Mouse (Mus musculus) hindbrain, embryonic 15.5 days (tissue): ENCODE results near the gene 2310061I04Rik. TPM values are rescaled to one million over a fixed set of nuclear protein-coding genes. Genes with fewer than 3 reads are reported as not detected.

Source experiments
- ATAC-seq: fragments of 200-750 bp; cut with Nextera tagmentation; 2 replicates; pipeline ENCODE4 v1.8.0; 2017; ENCODE audit warnings: low read depth, moderate number of reproducible peaks, moderate TSS enrichment; ENCODE audit not compliant: low FRiP score
- H3K27ac ChIP-seq: fragments of 300-500 bp; sonication (generic); replicated peaks from 2 replicates; pipeline ENCODE4 v1.5.1; 2015; ENCODE audit warnings: mild to moderate bottlenecking, inconsistent platforms
- H3K27me3 ChIP-seq: fragments of 300-500 bp; sonication (generic); 2 replicates; pipeline ENCODE4 v1.6.1; 2015; ENCODE audit warnings: control low read depth, inconsistent platforms
- H3K36me3 ChIP-seq: fragments of 300-500 bp; sonication (generic); 2 replicates; pipeline ENCODE4 v1.6.1; 2015; ENCODE audit warnings: control low read depth, inconsistent platforms
- H3K4me1 ChIP-seq: fragments of 300-500 bp; sonication (generic); replicated peaks from 2 replicates; pipeline ENCODE4 v1.6.1; 2015; ENCODE audit warnings: control low read depth, inconsistent platforms
- H3K4me2 ChIP-seq: fragments of 300-500 bp; sonication (generic); 2 replicates; pipeline ENCODE4 v1.6.1; 2015; ENCODE audit warnings: moderate library complexity, mild to moderate bottlenecking, inconsistent platforms
- H3K4me3 ChIP-seq: fragments of 300-500 bp; sonication (generic); 2 replicates; pipeline ENCODE4 v1.5.1; 2015; ENCODE audit warnings: mild to moderate bottlenecking, inconsistent platforms
- H3K9ac ChIP-seq: fragments of 300-500 bp; sonication (generic); 2 replicates; pipeline ENCODE4 v1.6.1; 2015; ENCODE audit warnings: inconsistent platforms
- H3K9me3 ChIP-seq: fragments of 300-500 bp; sonication (generic); 2 replicates; pipeline ENCODE4 v1.6.1; 2016; ENCODE audit warnings: control low read depth, inconsistent platforms
- WGBS: fragments of 180-500 bp; shearing (Covaris S2); methylation state at CpG from one replicate; pipeline ENCODE4 v1.1.7; 2015; 5-methylcytosine and 5-hydroxymethylcytosine counted together
- polyA plus RNA-seq: library from polyadenylated mRNA; unstranded; fragments of >200 nt; fragmentation: Nextera tagmentation; extraction: Ambion mirVana; gene quantifications from 2 replicates; pipeline ENCODE4 v1.2.1, GENCODE M21; 2015

Gene 2310061I04Rik
- polyA plus RNA-seq, 1 experiment from 2014 or later: 68.6 TPM

DNA sequence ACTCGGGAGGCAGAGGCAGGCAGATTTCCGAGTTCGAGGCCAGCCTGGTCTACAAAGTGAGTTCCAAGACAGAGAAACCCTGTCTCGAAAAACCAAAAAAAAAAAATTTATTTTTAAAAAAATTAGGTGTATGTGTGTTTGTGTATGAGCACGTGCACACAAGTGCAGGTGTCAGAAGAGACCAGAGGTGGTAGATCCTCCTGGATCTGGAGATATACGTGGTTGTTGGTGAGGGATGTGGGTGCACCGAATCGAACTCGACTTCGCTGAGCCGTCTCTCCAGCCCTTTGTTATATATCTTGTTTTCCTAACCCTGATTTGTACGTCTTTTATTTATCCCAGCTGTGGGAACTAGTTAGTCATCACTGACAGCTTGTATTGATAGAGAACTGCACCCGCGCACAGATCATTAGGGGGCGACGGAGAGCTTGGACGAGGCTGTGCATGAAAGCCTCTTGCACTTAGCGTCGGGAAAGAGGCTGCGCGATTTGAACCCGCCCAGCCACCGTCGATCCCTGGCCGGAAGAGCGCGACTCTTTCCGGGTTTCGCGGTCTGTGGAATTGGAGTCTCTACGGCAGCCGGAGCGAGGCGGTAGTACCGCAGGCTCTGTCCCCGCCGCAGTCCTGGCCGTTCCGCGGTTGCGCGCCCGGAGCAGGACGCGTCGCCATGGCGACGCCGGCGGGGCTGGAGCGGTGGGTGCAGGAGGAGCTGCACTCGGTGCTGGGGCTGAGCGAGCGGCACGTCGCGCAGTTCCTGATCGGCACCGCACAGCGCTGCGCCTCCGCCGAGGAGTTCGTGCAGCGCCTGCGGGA lies 17.8 kb downstream of the 2310061I04Rik start, which contains the start of gene Dhx16:
Gene Dhx16 (plus strand): TSS at position 575 of the 813 bp plus-strand sequence.
- Histone ChIP-seq H3K9ac (peak within 1 kb of the TSS; percentile 70), H3K9me3 (no peaks in the 10 kb centered on the region), H3K4me3 (peak within 1 kb of the TSS; percentile 77), H3K4me1 (peaks cover 11% of the 10 kb centered on the region), H3K27me3 (no peaks in the 10 kb centered on the region), H3K27ac (peak within 1 kb of the TSS; percentile 71), H3K36me3 (peaks cover 47% of the 10 kb centered on the region), H3K4me2 (peak within 1 kb of the TSS; percentile 72)
- peak; percentile 92 for ATAC-seq
- 5% methylated on average over 66 of the region's 66 CpGs for WGBS

DNA sequence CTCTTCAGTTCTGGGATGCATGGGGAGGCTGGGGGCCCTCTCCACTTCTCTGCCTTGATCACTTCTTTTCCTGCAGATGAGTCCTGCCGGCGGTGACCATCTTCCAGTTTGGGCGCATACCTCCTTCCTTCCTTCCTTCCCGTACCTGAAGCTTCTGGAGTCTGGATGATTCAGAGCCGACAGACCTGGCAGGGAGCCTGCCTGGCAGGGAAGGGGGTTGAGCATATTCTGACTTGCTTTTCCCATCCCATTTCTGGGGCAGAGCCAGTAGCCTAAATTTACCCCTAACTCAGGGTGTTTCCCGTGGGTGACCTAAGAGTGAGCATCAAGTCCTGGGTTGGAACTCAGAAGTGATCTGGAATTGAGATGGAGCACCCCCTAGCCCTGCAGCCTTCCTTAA lies 22.5 kb downstream of the 2310061I04Rik start:
- Histone ChIP-seq H3K4me3 (no peak overlapping the region), H3K27ac (no peak overlapping the region), H3K9me3 (0 out of 2 replicates have a peak, but pooled peaks cover 2% of the 10 kb centered on the region), H3K4me2 (no peak overlapping the region), H3K36me3 (peaks cover 24% of the 10 kb centered on the region), H3K9ac (no peak overlapping the region), H3K4me1 (peaks cover 42% of the 10 kb centered on the region), H3K27me3 (no peaks in the 10 kb centered on the region)
- ATAC-seq: no peak
- 91% methylated on average over 6 of the region's 6 CpGs for WGBS

GRCm38 (mm10) chr17:35873774-35874519 lies 23.3 kb downstream of the 2310061I04Rik start:
- H3K9ac ChIP-seq: no peak overlapping the region
- peak overlapping the region; percentile 27 for H3K4me2 ChIP-seq
- H3K27ac ChIP-seq: 0 out of 2 replicates have a peak overlapping the region, but pooled peaks have one; percentile 20
- H3K9me3 ChIP-seq: 0 out of 2 replicates have a peak, but pooled peaks cover 2% of the 10 kb centered on the region
- WGBS: 31% methylated on average over 21 of the region's 21 CpGs
- peak overlapping the region; percentile 1; the same call in 1 of the 2 replicates for H3K4me3 ChIP-seq
- peaks cover 50% of the 10 kb centered on the region for H3K4me1 ChIP-seq
- no peaks in the 10 kb centered on the region for H3K27me3 ChIP-seq
- ATAC-seq: no peak
- H3K36me3 ChIP-seq: peaks cover 24% of the 10 kb centered on the region

DNA sequence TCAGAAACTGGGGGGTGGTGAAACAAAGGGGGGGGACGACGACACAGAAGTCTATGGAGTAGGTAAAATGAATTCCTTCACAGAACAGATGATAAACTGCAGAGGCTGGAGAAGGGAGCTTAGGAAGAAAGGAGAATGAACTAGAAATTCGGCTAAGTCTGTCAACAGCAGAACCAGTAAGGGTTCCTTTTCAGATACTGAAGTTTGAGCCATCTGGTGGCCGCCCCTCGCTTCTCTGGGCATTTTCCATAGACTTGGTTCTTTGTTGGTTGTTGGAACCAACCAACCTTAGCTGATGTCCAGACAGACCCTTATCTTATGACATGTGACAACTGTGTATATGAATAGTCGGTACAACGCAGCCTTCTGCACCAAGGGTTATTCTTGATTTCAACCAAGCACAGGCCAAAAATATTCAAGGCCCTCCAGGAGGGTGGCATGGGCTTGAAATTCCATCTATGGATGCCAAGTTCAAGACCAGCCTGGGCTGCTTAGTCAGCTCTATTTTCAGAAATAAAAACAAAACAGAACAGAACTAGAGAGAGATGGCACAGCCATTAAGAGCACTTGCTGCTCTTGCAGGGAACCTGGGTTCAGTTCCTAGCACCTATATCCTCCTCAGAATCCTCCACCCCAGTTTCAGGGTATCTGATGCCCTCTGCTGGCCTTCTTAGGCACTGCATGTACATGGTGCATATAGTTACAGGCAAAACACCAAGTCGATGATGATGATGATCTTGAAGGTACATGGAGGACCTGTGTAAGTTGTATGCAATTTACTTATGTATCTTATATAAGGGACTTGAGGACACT lies 26.1 kb downstream of the 2310061I04Rik start:
- Histone ChIP-seq H3K9me3 (0 out of 2 replicates have a peak, but pooled peaks cover 2% of the 10 kb centered on the region), H3K27ac (peak overlapping the region; percentile 75; the same call in 1 of the 2 replicates), H3K4me1 (peaks cover 71% of the 10 kb centered on the region), H3K4me2 (peak overlapping the region; percentile 90), H3K4me3 (peak overlapping the region; percentile 67), H3K9ac (0 out of 2 replicates have a peak overlapping the region, but pooled peaks have one; percentile 82), H3K27me3 (no peaks in the 10 kb centered on the region), H3K36me3 (peaks cover 21% of the 10 kb centered on the region)
- WGBS: 88% methylated on average over 8 of the region's 8 CpGs
- no peak for ATAC-seq

- Histone ChIP-seq H3K4me3 (peak overlapping the region; percentile 67), H3K4me1 (peaks cover 72% of the 10 kb centered on the region), H3K9me3 (0 out of 2 replicates have a peak, but pooled peaks cover 2% of the 10 kb centered on the region), H3K27ac (peak overlapping the region; percentile 75), H3K36me3 (peaks cover 15% of the 10 kb centered on the region), H3K4me2 (peak overlapping the region; percentile 90), H3K9ac (peak overlapping the region; percentile 82), H3K27me3 (no peaks in the 10 kb centered on the region)
- 65% methylated on average over 9 of the region's 9 CpGs for WGBS
- ATAC-seq: no peak
Observed at GRCm38 (mm10) chr17:35870151-35870883, 26.9 kb downstream of the 2310061I04Rik start.

GRCm38 (mm10) chr17:35869346-35870067 lies 27.7 kb downstream of the 2310061I04Rik start:
- Histone ChIP-seq H3K9ac (peak overlapping the region; percentile 82), H3K27me3 (no peaks in the 10 kb centered on the region), H3K27ac (peak overlapping the region; percentile 75), H3K4me3 (peak overlapping the region; percentile 67), H3K9me3 (0 out of 2 replicates have a peak, but pooled peaks cover 2% of the 10 kb centered on the region), H3K4me1 (peaks cover 80% of the 10 kb centered on the region), H3K36me3 (peaks cover 8% of the 10 kb centered on the region; the same call in 1 of the 2 replicates), H3K4me2 (peak overlapping the region; percentile 90)
- WGBS: 3% methylated on average over 7 of the region's 7 CpGs
- no peak for ATAC-seq

DNA sequence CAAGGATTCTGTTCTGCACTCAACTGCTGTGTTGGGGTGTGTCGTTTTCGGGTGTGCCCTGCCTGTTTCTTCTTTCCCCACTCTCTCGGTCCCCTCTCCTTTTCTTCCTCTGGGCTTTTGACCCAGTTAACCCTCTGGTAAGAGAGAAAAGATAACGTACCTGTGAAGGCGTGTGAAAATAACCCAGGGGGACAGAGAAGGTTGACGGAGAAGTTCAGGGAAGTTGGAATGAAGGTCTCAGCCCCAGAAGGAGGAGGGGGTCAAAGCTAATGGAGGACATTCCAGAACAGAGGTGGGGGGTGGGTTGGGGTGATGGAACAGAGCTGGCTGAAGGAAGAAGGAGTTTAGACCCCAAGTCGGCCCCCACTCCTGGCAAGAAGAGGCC lies 28.3 kb downstream of the 2310061I04Rik start:
- Histone ChIP-seq H3K27ac (peak overlapping the region; percentile 75), H3K27me3 (no peaks in the 10 kb centered on the region), H3K9me3 (0 out of 2 replicates have a peak, but pooled peaks cover 2% of the 10 kb centered on the region), H3K4me2 (peak overlapping the region; percentile 90), H3K36me3 (peaks cover 4% of the 10 kb centered on the region; the same call in 1 of the 2 replicates), H3K4me1 (peaks cover 78% of the 10 kb centered on the region), H3K9ac (peak overlapping the region; percentile 82), H3K4me3 (peak overlapping the region; percentile 67)
- WGBS: 9% methylated on average over 7 of the region's 7 CpGs
- no peak for ATAC-seq

DNA sequence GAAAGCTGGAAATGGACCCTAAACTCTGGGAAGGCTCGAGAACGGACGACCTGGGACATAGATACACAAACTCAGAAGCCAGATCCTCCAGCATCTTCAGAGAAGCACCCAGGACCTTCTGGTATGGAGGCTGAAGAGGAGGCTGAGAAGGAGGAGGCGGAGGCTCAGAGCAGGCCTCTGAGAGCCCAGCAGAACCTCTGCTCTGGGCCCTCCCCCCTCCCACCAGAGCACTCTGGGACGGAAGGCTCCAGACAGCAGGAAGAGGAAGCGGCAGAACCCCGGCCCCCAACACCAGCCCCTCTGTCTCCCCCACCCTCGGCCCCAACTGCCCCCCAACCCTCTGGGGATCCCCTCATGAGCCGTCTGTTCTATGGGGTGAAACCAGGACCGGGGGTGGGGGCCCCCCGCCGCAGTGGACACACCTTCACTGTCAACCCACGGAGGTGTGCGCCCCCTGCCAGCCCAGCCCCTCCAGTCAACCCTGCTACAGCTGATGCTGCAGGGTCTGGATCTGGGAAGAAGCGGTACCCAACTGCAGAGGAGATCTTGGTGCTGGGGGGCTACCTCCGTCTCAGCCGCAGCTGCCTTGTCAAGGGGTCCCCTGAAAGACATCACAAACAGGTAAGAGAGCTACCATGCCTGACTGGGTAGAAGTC lies 28.9 kb downstream of the 2310061I04Rik start:
- Histone ChIP-seq H3K27ac (peak overlapping the region; percentile 75), H3K36me3 (peaks cover 4% of the 10 kb centered on the region; the same call in 1 of the 2 replicates), H3K9me3 (0 out of 2 replicates have a peak, but pooled peaks cover 2% of the 10 kb centered on the region), H3K4me1 (peaks cover 71% of the 10 kb centered on the region), H3K4me3 (peak overlapping the region; percentile 67), H3K9ac (peak overlapping the region; percentile 82), H3K4me2 (peak overlapping the region; percentile 90), H3K27me3 (no peaks in the 10 kb centered on the region)
- 25% methylated on average over 17 of the region's 17 CpGs for WGBS
- no peak for ATAC-seq

- Histone ChIP-seq H3K9me3 (0 out of 2 replicates have a peak, but pooled peaks cover 2% of the 10 kb centered on the region), H3K36me3 (peaks cover 4% of the 10 kb centered on the region; the same call in 1 of the 2 replicates), H3K4me1 (peaks cover 61% of the 10 kb centered on the region), H3K27ac (peak overlapping the region; percentile 98), H3K4me3 (peak overlapping the region; percentile 67), H3K9ac (peak overlapping the region; percentile 82), H3K27me3 (no peaks in the 10 kb centered on the region), H3K4me2 (peak overlapping the region; percentile 90)
- WGBS: 6% methylated on average over 26 of the region's 26 CpGs
- ATAC-seq: no peak
Observed at GRCm38 (mm10) chr17:35866911-35867890, 30.0 kb downstream of the 2310061I04Rik start.
